Mouse (Mus musculus) forebrain, embryonic 11.5 days (tissue): ENCODE measurements around the gene Acot13. TPM values are rescaled to one million over a fixed set of nuclear protein-coding genes. Genes with fewer than 3 reads are reported as not detected.
"Not testable (repeated sequence)": the region's sequence is repeated elsewhere in the genome, so short reads cannot be mapped to it uniquely, and the experiment has no call there.

Experiments used
- ATAC-seq: fragments of 200-750 bp; cut with Nextera tagmentation; replicated peaks from 2 replicates; pipeline ENCODE4 v1.8.0; 2017; ENCODE audit warnings: moderate TSS enrichment; ENCODE audit not compliant: low FRiP score
- DNase-seq: peaks from one replicate; pipeline ENCODE4 v3.0.0-alpha.2; 2017; ENCODE audit warnings: low spot score
- H3K27ac ChIP-seq: fragments of 300-500 bp; sonication (generic); 2 replicates; pipeline ENCODE4 v1.5.1; 2014; ENCODE audit warnings: low read depth, low read length
- H3K27me3 ChIP-seq: fragments of 300-500 bp; sonication (generic); 2 replicates; pipeline ENCODE4 v1.6.1; 2014; ENCODE audit warnings: mild to moderate bottlenecking, low read length, mixed read lengths; ENCODE audit not compliant: control insufficient read depth, insufficient read depth
- H3K36me3 ChIP-seq: fragments of 300-500 bp; sonication (generic); 2 replicates; pipeline ENCODE4 v1.6.1; 2014; ENCODE audit warnings: mild to moderate bottlenecking, low read length, moderate library complexity, mixed read lengths; ENCODE audit not compliant: control insufficient read depth, insufficient read depth
- H3K4me1 ChIP-seq: fragments of 300-500 bp; sonication (generic); replicated peaks from 2 replicates; pipeline ENCODE4 v1.6.1; 2014; ENCODE audit warnings: low read length, mixed read lengths; ENCODE audit not compliant: control insufficient read depth, insufficient read depth
- H3K4me2 ChIP-seq: fragments of 300-500 bp; sonication (generic); 2 replicates; pipeline ENCODE4 v1.6.1; 2014; ENCODE audit warnings: low read depth, mild to moderate bottlenecking, low read length, moderate library complexity, mixed read lengths; ENCODE audit not compliant: severe bottlenecking
- H3K4me3 ChIP-seq: fragments of 300-500 bp; sonication (generic); 2 replicates; pipeline ENCODE4 v1.5.1; 2014; ENCODE audit warnings: low read depth, low read length
- H3K9ac ChIP-seq: fragments of 300-500 bp; sonication (generic); 2 replicates; pipeline ENCODE4 v1.6.1; 2014; ENCODE audit warnings: low read length
- H3K9me3 ChIP-seq: fragments of 300-500 bp; sonication (generic); 2 replicates; pipeline ENCODE4 v1.6.1; 2016; ENCODE audit warnings: low read length, mixed read lengths; ENCODE audit not compliant: control insufficient read depth
- WGBS: fragments of 180-500 bp; shearing (Covaris S2); extraction: QIAGEN DNeasy Blood & Tissue Kit; methylation state at CpG from one replicate; pipeline ENCODE4 v1.1.7; 2014; 5-methylcytosine and 5-hydroxymethylcytosine counted together
- polyA plus RNA-seq: library from polyadenylated mRNA; unstranded; fragments of >200 nt; fragmentation: Nextera tagmentation; extraction: Ambion mirVana; gene quantifications from 2 replicates; pipeline ENCODE4 v1.2.1, GENCODE M21; 2014

Gene Acot13
- polyA plus RNA-seq, 1 experiment from 2014 or later = 58.8 TPM

- DNase-seq (no peak), ATAC-seq (no peak)
- Histone ChIP-seq H3K27me3 (no peaks in the 10 kb centered on the region), H3K36me3 (no peaks in the 10 kb centered on the region; the same call in 1 of the 2 replicates), H3K27ac (no peak overlapping the region), H3K4me2 (no peak overlapping the region), H3K9ac (no peak overlapping the region), H3K4me3 (no peak overlapping the region), H3K9me3 (no peaks in the 10 kb centered on the region), H3K4me1 (peaks cover 3% of the 10 kb centered on the region; the same call in 1 of the 2 replicates)
- 81% methylated on average over 3 of the region's 3 CpGs for WGBS
These were observed 8.5 kb upstream of the Acot13 start for GRCm38 (mm10) chr13:24839831-24840230.

GRCm38 (mm10) chr13:24837765-24838164, 6.4 kb upstream of the Acot13 start:
- not testable (repeated sequence) for DNase-seq, H3K4me3 ChIP-seq, H3K9me3 ChIP-seq, ATAC-seq, H3K27ac ChIP-seq, H3K4me1 ChIP-seq, H3K9ac ChIP-seq, H3K4me2 ChIP-seq, H3K36me3 ChIP-seq, H3K27me3 ChIP-seq
- WGBS = 89% methylated on average over 8 of the region's 8 CpGs

DNA sequence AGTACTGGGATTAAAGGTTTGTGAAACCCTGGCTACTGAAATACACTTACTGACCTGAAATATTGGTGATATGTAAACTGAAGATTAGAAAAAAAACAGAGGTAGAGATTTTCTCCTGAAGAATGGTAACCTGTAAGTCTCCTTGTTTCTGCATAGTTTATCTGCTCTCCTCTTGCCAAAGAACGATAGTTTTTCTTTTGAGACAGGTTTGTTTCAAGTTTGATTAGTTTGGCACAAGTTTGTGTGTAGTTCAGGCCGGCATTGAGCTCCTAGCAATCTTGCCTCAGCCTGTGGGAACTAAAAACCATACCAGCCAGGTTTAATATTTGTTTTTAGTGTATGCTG, 1.4 kb upstream of the Acot13 start:
- H3K9me3 ChIP-seq = no peaks in the 10 kb centered on the region
- peak overlapping the region; percentile 47 for H3K4me2 ChIP-seq
- H3K27me3 ChIP-seq = no peaks in the 10 kb centered on the region
- no peak for DNase-seq
- H3K9ac ChIP-seq = peak overlapping the region; percentile 95
- WGBS = 80% methylated on average over 2 of the region's 2 CpGs
- H3K36me3 ChIP-seq = no peaks in the 10 kb centered on the region; the same call in 1 of the 2 replicates
- peak overlapping the region; percentile 90 for H3K4me3 ChIP-seq
- no peak overlapping the region for H3K27ac ChIP-seq
- ATAC-seq = no peak
- H3K4me1 ChIP-seq = peaks cover 8% of the 10 kb centered on the region

- H3K27me3 ChIP-seq = no peaks in the 10 kb centered on the region
- H3K9me3 ChIP-seq = no peaks in the 10 kb centered on the region
- no peak for DNase-seq
- 5% methylated on average over 21 of the region's 21 CpGs for WGBS
- peak; percentile 34 for ATAC-seq
- H3K4me2 ChIP-seq = peak overlapping the region; percentile 47
- peaks cover 8% of the 10 kb centered on the region for H3K4me1 ChIP-seq
- no peaks in the 10 kb centered on the region; the same call in 1 of the 2 replicates for H3K36me3 ChIP-seq
- H3K4me3 ChIP-seq = peak overlapping the region; percentile 90
- H3K27ac ChIP-seq = peak overlapping the region; percentile 91
- H3K9ac ChIP-seq = peak overlapping the region; percentile 95
These were observed 931 bp upstream of the Acot13 start for GRCm38 (mm10) chr13:24832131-24832810.

DNA sequence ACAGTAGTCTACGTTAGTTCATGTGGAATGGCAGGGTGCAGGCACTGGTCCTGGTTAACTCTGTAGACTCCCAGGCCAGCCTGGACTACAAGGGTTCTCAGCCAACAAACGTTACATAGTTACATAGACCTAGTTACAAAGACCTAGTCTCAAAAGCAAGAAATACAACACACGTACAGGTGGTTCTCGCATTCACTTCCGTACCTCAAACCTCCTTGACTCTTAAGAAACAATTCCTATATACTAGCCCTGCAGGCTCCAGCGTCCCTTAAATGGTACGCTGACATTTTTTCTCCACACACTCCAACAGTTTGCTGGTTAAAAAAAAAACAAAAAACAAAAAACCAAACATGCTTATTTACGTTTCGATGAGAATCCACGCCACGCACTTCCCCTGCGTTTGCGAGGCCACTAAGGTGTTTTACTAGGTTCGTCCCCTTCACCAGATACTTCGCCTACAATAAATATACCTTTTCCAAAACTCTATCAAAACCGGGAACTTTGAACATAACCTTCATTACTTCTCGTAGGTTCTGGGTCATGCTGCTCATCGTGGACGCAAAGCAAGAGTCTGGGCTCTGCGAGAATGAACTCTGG, 486 bp downstream of the Acot13 start:
- ATAC-seq (no peak), DNase-seq (no peak)
- H3K4me1 ChIP-seq = peaks cover 8% of the 10 kb centered on the region
- no peaks in the 10 kb centered on the region for H3K9me3 ChIP-seq
- 4% methylated on average over 20 of the region's 20 CpGs for WGBS
- peak overlapping the region; percentile 95 for H3K9ac ChIP-seq
- H3K27ac ChIP-seq = peak overlapping the region; percentile 25; the same call in 1 of the 2 replicates
- no peaks in the 10 kb centered on the region for H3K27me3 ChIP-seq
- H3K4me2 ChIP-seq = peak overlapping the region; percentile 47
- H3K4me3 ChIP-seq = peak overlapping the region; percentile 90
- no peaks in the 10 kb centered on the region; the same call in 1 of the 2 replicates for H3K36me3 ChIP-seq

DNA sequence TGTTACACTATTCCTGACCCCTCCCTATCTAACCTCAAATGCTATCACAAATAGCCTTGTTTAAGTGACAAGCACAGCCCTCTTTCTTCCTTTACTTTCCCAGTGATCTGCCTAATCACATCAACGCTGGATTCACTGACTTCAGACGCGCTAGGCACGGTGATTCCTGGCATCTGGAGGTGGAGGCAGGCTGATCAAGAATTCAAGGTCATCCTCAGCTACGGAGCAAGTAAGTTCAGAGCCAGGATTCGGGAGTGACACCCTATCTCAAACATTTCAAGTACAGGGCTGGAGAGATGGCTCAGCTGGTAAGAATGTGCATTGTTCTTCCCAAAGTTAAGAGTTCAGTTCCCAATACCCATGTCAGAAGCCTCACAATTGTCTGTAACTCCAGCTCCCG, 5.2 kb downstream of the Acot13 start:
- ATAC-seq (no peak), DNase-seq (no peak)
- no peaks in the 10 kb centered on the region for H3K27me3 ChIP-seq
- WGBS = 82% methylated on average over 7 of the region's 7 CpGs
- 0 out of 2 replicates have a peak, but pooled peaks cover 2% of the 10 kb centered on the region for H3K4me1 ChIP-seq
- no peak overlapping the region for H3K4me2 ChIP-seq
- no peak overlapping the region for H3K27ac ChIP-seq
- no peak overlapping the region for H3K9ac ChIP-seq
- H3K4me3 ChIP-seq = no peak overlapping the region
- H3K9me3 ChIP-seq = no peaks in the 10 kb centered on the region
- no peaks in the 10 kb centered on the region for H3K36me3 ChIP-seq

DNA sequence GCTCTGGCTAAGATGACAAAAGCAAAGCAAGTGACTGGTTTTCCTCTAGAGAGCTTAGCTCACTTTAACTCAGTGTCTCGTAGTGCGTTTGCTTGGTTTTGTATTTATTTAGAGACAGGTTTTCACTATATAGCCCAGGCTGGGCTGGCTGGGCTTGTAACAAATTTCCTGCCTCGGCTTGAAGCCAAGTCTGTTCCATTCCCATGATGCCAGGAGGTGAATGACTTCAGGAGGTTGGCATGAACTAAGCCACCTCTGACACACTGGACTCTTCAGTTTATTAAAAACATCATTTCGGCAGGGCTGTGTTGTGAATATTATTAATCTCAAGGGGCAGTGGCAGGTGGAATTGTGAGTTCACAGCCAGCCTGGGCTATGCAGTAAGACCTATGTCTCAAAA, 5.8 kb downstream of the Acot13 start:
- Histone ChIP-seq H3K4me3 (no peak overlapping the region), H3K36me3 (no peaks in the 10 kb centered on the region), H3K4me2 (no peak overlapping the region), H3K27ac (no peak overlapping the region), H3K9ac (no peak overlapping the region), H3K4me1 (0 out of 2 replicates have a peak, but pooled peaks cover under 1% of the 10 kb centered on the region), H3K9me3 (no peaks in the 10 kb centered on the region), H3K27me3 (no peaks in the 10 kb centered on the region)
- no peak for DNase-seq
- no peak for ATAC-seq
- WGBS = 91% methylated on average over 4 of the region's 4 CpGs

DNA sequence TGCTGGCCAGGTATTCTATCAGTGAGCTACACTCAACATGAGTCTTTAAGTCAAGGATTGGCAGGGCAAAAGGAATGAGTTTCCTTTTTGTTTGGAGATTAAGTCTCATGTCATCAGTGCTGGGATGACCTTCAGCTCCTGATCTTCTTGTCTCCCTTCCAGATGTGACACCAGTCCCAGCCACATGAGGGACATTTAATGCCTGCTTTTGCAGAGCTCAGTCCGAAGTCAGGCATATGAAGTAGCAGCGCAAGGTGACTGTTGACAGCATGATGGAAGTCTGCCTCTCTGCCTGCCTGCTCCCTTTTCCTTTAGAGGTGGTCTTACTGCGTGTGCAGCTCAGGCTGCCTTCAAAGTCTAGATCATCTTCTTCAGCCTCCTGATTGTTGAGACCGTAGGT, 6.7 kb downstream of the Acot13 start:
- Histone ChIP-seq H3K4me1 (no peaks in the 10 kb centered on the region), H3K36me3 (no peaks in the 10 kb centered on the region), H3K4me2 (no peak overlapping the region), H3K4me3 (no peak overlapping the region), H3K27ac (no peak overlapping the region), H3K27me3 (no peaks in the 10 kb centered on the region), H3K9ac (no peak overlapping the region), H3K9me3 (no peaks in the 10 kb centered on the region)
- no peak for DNase-seq
- no peak for ATAC-seq
- 94% methylated on average over 4 of the region's 4 CpGs for WGBS
